Mouse (Mus musculus) thymus, postnatal 0 days (tissue): ENCODE measurements around the gene Smlr1. TPM values are rescaled to one million over a fixed set of nuclear protein-coding genes. Genes with fewer than 3 reads are reported as not detected.

Source experiments
- DNase-seq: peaks from one replicate; pipeline ENCODE4 v3.0.0-alpha.2; 2015; ENCODE audit warnings: low spot score
- polyA plus RNA-seq: library from polyadenylated mRNA; unstranded; fragments of >200 nt; fragmentation: Nextera tagmentation; extraction: Ambion mirVana; gene quantifications from 2 replicates; pipeline ENCODE4 v1.2.1, GENCODE M21; 2015

Smlr1 gene
- polyA plus RNA-seq, 1 experiment from 2014 or later: not detected

- no peak for DNase-seq
Observed at GRCm38 (mm10) chr10:25499323-25500071, 36.6 kb downstream of the Smlr1 start.

GRCm38 (mm10) chr10:25488456-25488855 is 47.6 kb downstream of the Smlr1 start:
- DNase-seq: peak; percentile 65

GRCm38 (mm10) chr10:25482791-25483190 is 53.3 kb downstream of the Smlr1 start:
- no peak for DNase-seq

GRCm38 (mm10) chr10:25479716-25480115 is 56.4 kb downstream of the Smlr1 start:
- DNase-seq: no peak

Other genes starting within 250 kb of the Smlr1 start
- gene Akap7, start 228.4 kb downstream of the Smlr1 start, polyA plus RNA-seq: 11.7 and 14.8 TPM in 2 replicates
- gene Epb41l2, start 176.5 kb downstream of the Smlr1 start, polyA plus RNA-seq: 27.5 and 29.4 TPM in 2 replicates